ENCODE assay signal across 8 mouse cellular contexts in the genomic region with DNA sequence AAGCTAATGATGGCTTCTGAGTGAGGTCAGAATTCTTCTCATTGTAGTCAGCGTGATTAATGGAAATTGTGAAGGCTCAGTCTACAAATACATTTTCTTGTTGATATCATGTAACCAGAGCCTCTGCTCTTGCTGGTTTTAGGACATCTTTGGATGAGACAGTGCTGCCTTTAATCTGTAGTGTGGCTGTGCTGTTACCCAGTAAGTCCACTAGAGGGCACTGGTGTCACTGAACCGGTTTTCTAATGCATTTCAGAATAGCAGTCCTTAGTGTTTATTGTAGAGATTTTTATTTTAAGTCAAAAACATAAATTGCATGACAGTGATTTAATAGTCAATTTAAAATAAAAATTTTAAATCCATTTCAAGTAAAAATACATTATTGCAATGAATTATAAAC. TPM values are rescaled to one million over a fixed set of nuclear protein-coding genes. Genes with fewer than 3 reads are reported as not detected.
DNase-seq lines count a peak whose midpoint lies in the region; ATAC-seq and TF ChIP-seq lines count a peak whose summit lies in the region.

No protein-coding gene starts in this region.

- H3K36me3 ChIP-seq in heart, adult 2 months (ENCODE audit: control insufficient read depth, insufficient read depth, low read length): no peaks in the 10 kb centered on the region
- H3K36me3 ChIP-seq in embryonic facial prominence, embryonic 14.5 days (ENCODE audit: control insufficient read depth, insufficient read depth, low read length): peaks cover 41% of the 10 kb centered on the region
- peaks cover 12% of the 10 kb centered on the region; the same call in 1 of the 2 replicates for H3K36me3 ChIP-seq in macrophage (ENCODE audit: inconsistent target)

- H3K27ac ChIP-seq in heart, adult 2 months: no peak overlapping the region
- no peak overlapping the region for H3K27ac ChIP-seq in bone marrow, adult 2 months (ENCODE audit: control insufficient read depth, insufficient read depth, low read depth, low read length, poor library complexity)
- no peak overlapping the region for H3K27ac ChIP-seq in embryonic facial prominence, embryonic 14.5 days (replicated peaks; ENCODE audit: low read depth, low read length)
- peak overlapping the region; percentile 34; the same call in 1 of the 2 replicates for H3K27ac ChIP-seq in macrophage

- no peak for TF ChIP-seq POLR2A in heart, adult 2 months (IDR thresholded peaks at IDR 0.05; ENCODE audit: insufficient read depth, low read depth, low read length)
- no peak for TF ChIP-seq POLR2A in bone marrow, adult 2 months (IDR thresholded peaks at IDR 0.05; ENCODE audit: borderline replicate concordance, control insufficient read depth, low read depth, low read length)

- WGBS in heart, adult 2 months: 3% methylated on average over 2 of the region's 2 CpGs
- 10% methylated on average over 2 of the region's 2 CpGs for WGBS in bone marrow, adult 2 months
- WGBS in embryonic facial prominence, embryonic 14.5 days: 6% methylated on average over 2 of the region's 2 CpGs
- WGBS in macrophage (ENCODE audit: missing documents): 12% methylated on average over 2 of the region's 2 CpGs

- no peak; the same call in none of the 2 replicates for TF ChIP-seq CTCF in heart, adult 2 months (IDR thresholded peaks at IDR 0.05)
- peak; percentile 50 for TF ChIP-seq CTCF in bone marrow, adult 2 months (IDR thresholded peaks at IDR 0.05; ENCODE audit: control insufficient read depth, insufficient read depth, low read length)

- H3K9ac ChIP-seq in heart, adult 2 months (ENCODE audit: low read depth, low read length): no peak overlapping the region
- no peak overlapping the region for H3K9ac ChIP-seq in embryonic facial prominence, embryonic 14.5 days (ENCODE audit: low read depth, low read length)

- H3K9me3 ChIP-seq in embryonic facial prominence, embryonic 14.5 days (ENCODE audit: control insufficient read depth, low read length): no peaks in the 10 kb centered on the region

- intact Hi-C loops in heart, adult 2 months (cut with DNase I): loop anchor here (5.0 kb wide), 1 partner anchor 281 kb away; no protein-coding TSS in a partner anchor
- intact Hi-C loops in heart, postnatal 25 days (cut with DNase I): loop anchor here (5.0 kb wide), 1 partner anchor 181 kb away; no protein-coding TSS in a partner anchor

- no peak overlapping the region for H3K4me3 ChIP-seq in heart, adult 2 months
- no peak overlapping the region for H3K4me3 ChIP-seq in bone marrow, adult 2 months (replicated peaks; ENCODE audit: control insufficient read depth, low read depth, low read length)
- no peak overlapping the region for H3K4me3 ChIP-seq in embryonic facial prominence, embryonic 14.5 days (ENCODE audit: low read depth, low read length)
- no peak overlapping the region for H3K4me3 ChIP-seq in macrophage (ENCODE audit: inconsistent target)

- TF ChIP-seq EP300 in heart, adult 2 months (IDR thresholded peaks at IDR 0.05; ENCODE audit: insufficient read depth, low read depth, low read length): no peak

- DNase-seq in heart, adult 2 months: peak; percentile 32 to 33
- DNase-seq in heart, postnatal 25 days (ENCODE audit: low spot score): no peak
- peak; percentile 63 for DNase-seq in embryonic facial prominence, embryonic 14.5 days (ENCODE audit: low spot score)
- DNase-seq in heart, postnatal 4 days: peak; percentile 63
- DNase-seq in layer of hippocampus, adult 9-10 months (ENCODE audit: low spot score): peak; percentile 69
- peak; percentile 52 for DNase-seq in right cerebral cortex, postnatal 25 days

- H3K4me2 ChIP-seq in embryonic facial prominence, embryonic 14.5 days (ENCODE audit: low read depth, low read length): no peak overlapping the region

- H3K27me3 ChIP-seq in heart, adult 2 months (ENCODE audit: control insufficient read depth, insufficient read depth, low read length): no peaks in the 10 kb centered on the region
- no peaks in the 10 kb centered on the region for H3K27me3 ChIP-seq in embryonic facial prominence, embryonic 14.5 days (replicated peaks; ENCODE audit: control insufficient read depth, insufficient read depth, low read length)

- H3K4me1 ChIP-seq in heart, adult 2 months (ENCODE audit: control insufficient read depth, insufficient read depth, low read length): no peaks in the 10 kb centered on the region
- no peaks in the 10 kb centered on the region for H3K4me1 ChIP-seq in bone marrow, adult 2 months (ENCODE audit: control insufficient read depth, insufficient read depth, low read length)
- H3K4me1 ChIP-seq in embryonic facial prominence, embryonic 14.5 days (ENCODE audit: control insufficient read depth, insufficient read depth, low read length): no peaks in the 10 kb centered on the region

- peak; percentile 37; the same call in 1 of the 2 replicates for ATAC-seq in embryonic facial prominence, embryonic 14.5 days (ENCODE audit: low read depth)

- H3K79me2 ChIP-seq in heart, adult 2 months (replicated peaks; ENCODE audit: control insufficient read depth, insufficient read depth, low read length): no peaks in the 10 kb centered on the region
- H3K79me2 ChIP-seq in macrophage (ENCODE audit: inconsistent target): no peaks in the 10 kb centered on the region

RNA-seq across cellular contexts. Expression of a gene that starts 13.5 kb away (rescaled TPM):
- 1 to 10 TPM; 3.1 to 4.1 TPM for total RNA-seq in heart, adult 2 months (2021)
- polyA plus RNA-seq in heart, adult 2 months (2012; rRNA removed): 0.47 and 1.2 TPM in 2 replicates
- total RNA-seq in heart, postnatal 25 days (2021): 1 to 10 TPM; 4.2 to 5.0 TPM
- polyA plus RNA-seq in bone marrow, adult 2 months (2011; ENCODE audit: insufficient read depth, insufficient read length, low replicate concordance, missing spikeins): 2.7 and 4.6 TPM in 2 replicates
- polyA plus RNA-seq in embryonic facial prominence, embryonic 14.5 days (2014; fragmentation: Nextera tagmentation; extraction: Ambion mirVana): 26.4 and 26.5 TPM in 2 replicates
- total RNA-seq in heart, postnatal 4 days (2021): 10 to 100 TPM; 11.4 to 13.2 TPM
- total RNA-seq in macrophage (2018; cell fraction: chromatin; rRNA removed): 10 to 100 TPM in 20 of 26 experiments, 1 to 10 TPM in 6; 2.4 to 37.0 (median 23.8) TPM
- 1 to 10 TPM; 4.9 to 9.2 (median 7.8) TPM for total RNA-seq in macrophage (2018; cell fraction: cytosol; rRNA removed)
- total RNA-seq in macrophage (2018; cell fraction: nucleus; rRNA removed): 10 to 100 TPM in 16 of 26 experiments, 1 to 10 TPM in 10; 2.2 to 35.6 (median 16.4) TPM
- 7.9 to 11.8 TPM (median 9.1 TPM) in 3 replicates for polyA plus RNA-seq in macrophage (2018)

RNA-seq across cellular contexts. Expression of a gene that starts 14.1 kb away (rescaled TPM):
- 1 to 10 TPM; 6.6 to 6.8 TPM for total RNA-seq in heart, adult 2 months (2021)
- 2.1 and 4.4 TPM in 2 replicates for polyA plus RNA-seq in heart, adult 2 months (2012; rRNA removed)
- total RNA-seq in heart, postnatal 25 days (2021): 1 to 10 TPM; 7.3 to 7.7 TPM
- 3.8 and 6.0 TPM in 2 replicates for polyA plus RNA-seq in bone marrow, adult 2 months (2011; ENCODE audit: insufficient read depth, insufficient read length, low replicate concordance, missing spikeins)
- polyA plus RNA-seq in embryonic facial prominence, embryonic 14.5 days (2014; fragmentation: Nextera tagmentation; extraction: Ambion mirVana): 19.1 and 20.9 TPM in 2 replicates
- 10 to 100 TPM in 1 of 2 experiments, 1 to 10 TPM in 1; 7.8 to 11.2 TPM for total RNA-seq in heart, postnatal 4 days (2021)
- 10 to 100 TPM in 23 of 26 experiments, 1 to 10 TPM in 3; 4.1 to 67.8 (median 34.1) TPM for total RNA-seq in macrophage (2018; cell fraction: chromatin; rRNA removed)
- 10 to 100 TPM in 24 of 26 experiments, 1 to 10 TPM in 2; 7.3 to 17.8 (median 16.2) TPM for total RNA-seq in macrophage (2018; cell fraction: cytosol; rRNA removed)
- 10 to 100 TPM in 19 of 26 experiments, 1 to 10 TPM in 7; 5.9 to 41.6 (median 17.8) TPM for total RNA-seq in macrophage (2018; cell fraction: nucleus; rRNA removed)
- polyA plus RNA-seq in macrophage (2018): 13.0 to 15.4 TPM (median 15.3 TPM) in 3 replicates
